Mouse (Mus musculus) stomach, postnatal 0 days (tissue): Measurements from ENCODE around the gene Cpsf4l. TPM values are rescaled to one million over a fixed set of nuclear protein-coding genes. Genes with fewer than 3 reads are reported as not detected.

Experiments
- ATAC-seq: fragments of 200-750 bp; cut with Nextera tagmentation; 2 replicates; pipeline ENCODE4 v1.8.0; 2017; ENCODE audit not compliant: low FRiP score, low TSS enrichment
- DNase-seq: peaks from one replicate; pipeline ENCODE4 v3.0.0-alpha.2; 2016; ENCODE audit warnings: low spot score
- H3K27ac ChIP-seq: fragments of 300-500 bp; sonication (generic); replicated peaks from 2 replicates; pipeline ENCODE4 v1.5.1; 2014; ENCODE audit warnings: mild to moderate bottlenecking, control low read depth
- H3K27me3 ChIP-seq: fragments of 300-500 bp; sonication (generic); 2 replicates; pipeline ENCODE4 v1.6.1; 2014; ENCODE audit warnings: low read length; ENCODE audit not compliant: control insufficient read depth, insufficient read depth
- H3K36me3 ChIP-seq: fragments of 300-500 bp; sonication (generic); 2 replicates; pipeline ENCODE4 v1.6.1; 2014; ENCODE audit warnings: low read length, mixed read lengths; ENCODE audit not compliant: control insufficient read depth, insufficient read depth
- H3K4me1 ChIP-seq: fragments of 300-500 bp; sonication (generic); replicated peaks from 2 replicates; pipeline ENCODE4 v1.6.1; 2014; ENCODE audit warnings: antibody characterized with exemption; ENCODE audit not compliant: control insufficient read depth, insufficient read depth
- H3K4me2 ChIP-seq: fragments of 300-500 bp; sonication (generic); replicated peaks from 2 replicates; pipeline ENCODE4 v1.6.1; 2014; ENCODE audit warnings: low read depth, mild to moderate bottlenecking, control low read depth, moderate library complexity
- H3K4me3 ChIP-seq: fragments of 300-500 bp; sonication (generic); 2 replicates; pipeline ENCODE4 v1.5.1; 2014; ENCODE audit warnings: low read depth, low read length, control low read depth
- H3K9ac ChIP-seq: fragments of 300-500 bp; sonication (generic); 2 replicates; pipeline ENCODE4 v1.6.1; 2014; ENCODE audit warnings: mild to moderate bottlenecking, low read length, control low read depth, mixed read lengths
- H3K9me3 ChIP-seq: fragments of 300-500 bp; sonication (generic); 2 replicates; pipeline ENCODE4 v1.6.1; 2016; ENCODE audit warnings: low read length; ENCODE audit not compliant: control insufficient read depth
- CTCF ChIP-seq: IDR thresholded peaks from 2 replicates; pipeline ENCODE4 v1.5.1; 2016; ENCODE audit warnings: antibody characterized with exemption, low read depth, mild to moderate bottlenecking, moderate library complexity
- EP300 ChIP-seq: optimal IDR thresholded peaks from 2 replicates; pipeline ENCODE3; 2016; ENCODE audit warnings: antibody characterized with exemption
- WGBS: fragments of 180-500 bp; shearing (Covaris S2); extraction: QIAGEN DNeasy Blood & Tissue Kit; methylation state at CpG from one replicate; pipeline ENCODE4 v1.1.7; 2014; 5-methylcytosine and 5-hydroxymethylcytosine counted together
- polyA plus RNA-seq: library from polyadenylated mRNA; unstranded; fragments of >200 nt; fragmentation: Nextera tagmentation; extraction: Ambion mirVana; gene quantifications from 2 replicates; pipeline ENCODE4 v1.2.1, GENCODE M21; 2015

Cpsf4l gene
- polyA plus RNA-seq, 1 experiment from 2014 or later, result 0.19 TPM

GRCm38 (mm10) chr11:113747725-113748380, 38.0 kb upstream of the Cpsf4l start:
- H3K9me3 ChIP-seq, result no peaks in the 10 kb centered on the region
- H3K4me2 ChIP-seq, result peak overlapping the region; percentile 82
- 72% methylated on average over 11 of the region's 11 CpGs for WGBS
- H3K9ac ChIP-seq, result peak overlapping the region; percentile 94; the same call in 1 of the 2 replicates
- ATAC-seq (no peak), DNase-seq (no peak)
- peaks cover 26% of the 10 kb centered on the region for H3K4me1 ChIP-seq
- H3K36me3 ChIP-seq, result 0 out of 2 replicates have a peak, but pooled peaks cover 2% of the 10 kb centered on the region
- H3K27me3 ChIP-seq, result no peaks in the 10 kb centered on the region
- no peak for TF ChIP-seq EP300
- TF ChIP-seq CTCF, result no peak
- H3K27ac ChIP-seq, result peak overlapping the region; percentile 99
- H3K4me3 ChIP-seq, result 0 out of 2 replicates have a peak overlapping the region, but pooled peaks have one; percentile 79

GRCm38 (mm10) chr11:113747056-113747455, 37.2 kb upstream of the Cpsf4l start:
- Histone ChIP-seq H3K36me3 (peaks cover 7% of the 10 kb centered on the region; the same call in 1 of the 2 replicates), H3K27me3 (no peaks in the 10 kb centered on the region), H3K4me1 (peaks cover 23% of the 10 kb centered on the region), H3K9me3 (no peaks in the 10 kb centered on the region), H3K4me2 (peak overlapping the region; percentile 82), H3K9ac (0 out of 2 replicates have a peak overlapping the region, but pooled peaks have one; percentile 18), H3K4me3 (peak overlapping the region; percentile 17; the same call in 1 of the 2 replicates), H3K27ac (peak overlapping the region; percentile 20; the same call in 1 of the 2 replicates)
- 41% methylated on average over 16 of the region's 16 CpGs for WGBS
- DNase-seq (peak; percentile 51), ATAC-seq (no peak)
- no peak for TF ChIP-seq CTCF
- TF ChIP-seq EP300, result no peak

DNA sequence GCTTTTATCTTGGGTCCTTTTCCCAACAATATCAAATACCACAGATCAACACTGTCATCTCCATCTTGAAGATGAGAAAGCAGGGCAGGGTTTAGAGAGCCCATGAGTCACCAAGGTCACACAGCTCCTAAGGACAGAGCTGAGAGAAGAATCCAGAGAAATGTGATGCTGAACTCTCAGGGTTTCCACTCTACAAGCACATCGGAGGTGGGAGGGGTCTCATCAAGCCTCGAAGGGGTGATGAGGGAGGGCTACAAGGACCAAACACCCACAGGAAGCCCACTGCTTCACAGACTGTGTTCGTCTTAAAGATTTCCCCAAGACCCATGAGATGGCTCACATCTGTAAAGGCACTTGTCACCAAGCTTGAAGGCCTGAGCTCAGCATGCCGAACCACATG, 36.1 kb upstream of the Cpsf4l start:
- WGBS, result 60% methylated on average over 4 of the region's 4 CpGs
- ATAC-seq (no peak), DNase-seq (no peak)
- H3K9ac ChIP-seq, result no peak overlapping the region
- no peak overlapping the region for H3K4me3 ChIP-seq
- TF ChIP-seq CTCF (no peak), EP300 (no peak)
- H3K36me3 ChIP-seq, result peaks cover 7% of the 10 kb centered on the region; the same call in 1 of the 2 replicates
- H3K9me3 ChIP-seq, result no peaks in the 10 kb centered on the region
- H3K4me1 ChIP-seq, result peaks cover 22% of the 10 kb centered on the region
- H3K27ac ChIP-seq, result no peak overlapping the region
- no peaks in the 10 kb centered on the region for H3K27me3 ChIP-seq
- H3K4me2 ChIP-seq, result no peak overlapping the region

DNA sequence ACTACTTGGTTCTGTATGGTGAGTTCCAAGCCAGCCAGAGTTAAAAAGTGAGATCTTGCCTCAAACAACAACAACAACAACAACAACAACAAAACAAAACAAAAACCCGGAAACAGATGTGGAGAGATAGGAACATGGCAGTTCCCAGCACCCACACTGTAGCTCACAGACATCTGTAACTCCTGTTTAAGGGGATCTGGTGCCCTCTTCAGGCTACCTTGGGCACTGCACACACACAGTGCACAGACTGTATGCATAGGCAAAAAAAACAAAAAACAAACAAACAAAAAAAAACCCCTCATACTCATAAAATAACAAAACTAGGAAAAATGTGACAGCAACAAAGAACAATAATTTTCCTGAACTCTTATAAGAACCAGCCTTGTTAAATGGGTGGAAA, 33.2 kb upstream of the Cpsf4l start:
- Histone ChIP-seq H3K4me3 (no peak overlapping the region), H3K27me3 (no peaks in the 10 kb centered on the region), H3K9ac (no peak overlapping the region), H3K9me3 (no peaks in the 10 kb centered on the region), H3K4me2 (no peak overlapping the region), H3K36me3 (peaks cover 7% of the 10 kb centered on the region; the same call in 1 of the 2 replicates), H3K4me1 (peaks cover 16% of the 10 kb centered on the region), H3K27ac (no peak overlapping the region)
- no peak for TF ChIP-seq EP300
- peak; percentile 55 for TF ChIP-seq CTCF
- WGBS, result 94% methylated on average over 1 of the region's 1 CpGs
- ATAC-seq (no peak), DNase-seq (no peak)

DNA sequence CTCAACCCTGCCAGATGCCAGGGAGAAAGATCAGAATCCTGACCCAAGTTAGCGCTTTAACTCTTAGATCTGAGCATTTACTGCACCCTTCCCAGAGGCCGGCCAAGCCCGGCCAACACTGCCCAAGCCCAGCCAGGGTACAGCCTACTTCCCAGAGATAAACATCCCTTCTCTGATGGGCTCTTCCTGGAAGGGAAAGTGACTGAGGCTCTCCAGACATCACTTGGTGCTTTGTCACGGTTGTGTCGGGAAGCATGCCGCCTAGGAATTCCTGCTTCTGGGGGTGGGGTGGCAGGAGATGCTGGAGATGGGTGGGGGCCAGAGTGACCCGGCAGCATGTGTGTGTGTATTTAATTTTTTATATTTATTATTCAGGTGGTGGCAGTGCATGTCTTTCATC, 30.3 kb upstream of the Cpsf4l start:
- Histone ChIP-seq H3K4me1 (peaks cover 9% of the 10 kb centered on the region; the same call in 1 of the 2 replicates), H3K27me3 (no peaks in the 10 kb centered on the region), H3K4me3 (no peak overlapping the region), H3K4me2 (no peak overlapping the region), H3K27ac (peak overlapping the region; percentile 56), H3K9ac (no peak overlapping the region), H3K36me3 (peaks cover 7% of the 10 kb centered on the region; the same call in 1 of the 2 replicates), H3K9me3 (no peaks in the 10 kb centered on the region)
- DNase-seq (no peak), ATAC-seq (no peak; the same call in 1 of the 2 replicates)
- no peak for TF ChIP-seq EP300
- no peak for TF ChIP-seq CTCF
- WGBS, result 45% methylated on average over 7 of the region's 7 CpGs

DNA sequence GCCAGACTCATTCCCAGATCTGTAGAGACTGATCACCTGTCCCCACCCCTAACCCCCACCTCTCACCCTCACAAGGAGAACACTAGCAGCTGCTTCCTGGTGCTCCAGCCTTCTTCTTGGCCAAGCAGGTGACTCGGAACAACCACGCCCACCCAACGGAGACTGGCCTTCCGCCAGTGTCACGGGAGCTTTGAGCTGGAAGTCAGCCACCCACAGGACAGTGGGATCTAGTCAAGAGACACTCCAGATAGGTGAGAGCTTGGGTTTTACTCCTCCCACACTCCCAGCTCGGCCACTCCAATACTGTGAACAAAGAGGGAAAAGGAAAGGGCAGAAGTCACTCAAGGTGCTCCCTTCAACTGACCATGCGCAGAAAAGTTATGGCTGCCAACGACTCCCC, 29.4 kb upstream of the Cpsf4l start:
- H3K4me2 ChIP-seq, result no peak overlapping the region
- no peaks in the 10 kb centered on the region for H3K27me3 ChIP-seq
- peak overlapping the region; percentile 56 for H3K27ac ChIP-seq
- TF ChIP-seq EP300 (no peak), CTCF (no peak)
- ATAC-seq, result peak; percentile 14
- DNase-seq, result peak; percentile 84
- H3K9me3 ChIP-seq, result no peaks in the 10 kb centered on the region
- H3K36me3 ChIP-seq, result peaks cover 7% of the 10 kb centered on the region; the same call in 1 of the 2 replicates
- no peak overlapping the region for H3K9ac ChIP-seq
- WGBS, result 50% methylated on average over 8 of the region's 8 CpGs
- no peak overlapping the region for H3K4me3 ChIP-seq
- H3K4me1 ChIP-seq, result peaks cover 10% of the 10 kb centered on the region
